Mouse (Mus musculus) kidney, adult 11 months (tissue): ENCODE measurements around the gene Lamp2.
"Not testable (repeated sequence)": the region's sequence is repeated elsewhere in the genome, so short reads cannot be mapped to it uniquely, and the experiment has no call there.

Experiments
- DNase-seq: peaks from one replicate; pipeline ENCODE4 v3.0.0; 2022

Gene Lamp2

GRCm38 (mm10) chrX:38423096-38423495 lies 33.2 kb downstream of the Lamp2 start:
- no peak for DNase-seq

DNA sequence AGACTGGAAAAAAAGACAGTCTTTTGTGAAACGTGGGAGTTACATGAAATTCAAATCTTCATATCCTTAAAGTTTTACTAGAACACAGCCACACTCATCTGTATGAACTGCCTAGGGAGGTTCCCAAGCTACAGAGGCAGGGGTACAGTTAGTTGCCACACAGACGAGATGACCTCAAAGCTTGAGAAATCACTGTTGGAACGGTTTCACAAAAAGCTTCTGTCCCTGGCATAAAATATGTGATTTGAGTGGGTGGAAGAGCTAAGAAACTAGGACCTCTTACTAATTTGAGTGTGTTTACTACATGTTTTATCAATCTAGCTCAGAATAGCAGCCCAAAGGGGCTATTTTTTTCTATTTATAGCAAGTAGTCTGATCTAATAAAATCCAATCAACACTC lies 33.9 kb downstream of the Lamp2 start:
- no peak for DNase-seq

DNA sequence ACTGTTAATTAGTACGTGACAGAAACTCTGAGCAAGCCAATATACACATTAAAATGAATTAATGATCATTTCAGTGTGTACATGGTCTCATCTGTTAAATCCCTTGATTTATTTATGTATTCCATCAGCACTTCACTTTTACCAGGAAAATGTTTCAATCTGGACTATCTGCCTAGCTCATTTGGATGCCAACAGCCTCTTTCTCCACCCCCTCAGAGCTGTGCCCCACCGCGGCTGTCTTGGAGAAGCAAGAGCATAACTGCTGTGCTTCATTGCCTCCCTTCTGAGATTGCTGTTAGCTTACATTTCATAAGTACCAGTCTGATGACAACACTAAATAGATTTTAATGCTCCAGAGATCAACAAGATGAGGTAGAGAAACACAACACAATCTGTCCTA lies 52.4 kb downstream of the Lamp2 start:
- no peak for DNase-seq

DNA sequence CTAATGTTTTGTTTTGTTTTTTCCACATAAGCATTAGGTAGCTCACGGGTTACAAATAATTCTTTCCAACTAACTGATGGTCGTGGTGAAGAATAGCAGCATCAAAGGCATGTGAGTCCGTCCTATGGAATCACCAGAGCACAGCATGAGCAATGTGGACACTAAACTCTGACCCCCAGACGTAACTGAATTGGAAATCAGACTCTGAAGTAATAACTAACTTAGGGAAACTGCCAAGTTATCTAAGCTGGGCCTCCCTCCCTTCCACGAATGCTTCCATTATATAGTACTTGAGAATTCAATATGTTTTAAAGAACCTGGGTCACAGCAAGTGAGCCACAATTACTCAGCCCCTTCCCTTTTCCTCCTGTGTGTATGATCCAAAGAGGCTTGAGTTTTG lies 53.3 kb downstream of the Lamp2 start:
- DNase-seq = no peak

DNA sequence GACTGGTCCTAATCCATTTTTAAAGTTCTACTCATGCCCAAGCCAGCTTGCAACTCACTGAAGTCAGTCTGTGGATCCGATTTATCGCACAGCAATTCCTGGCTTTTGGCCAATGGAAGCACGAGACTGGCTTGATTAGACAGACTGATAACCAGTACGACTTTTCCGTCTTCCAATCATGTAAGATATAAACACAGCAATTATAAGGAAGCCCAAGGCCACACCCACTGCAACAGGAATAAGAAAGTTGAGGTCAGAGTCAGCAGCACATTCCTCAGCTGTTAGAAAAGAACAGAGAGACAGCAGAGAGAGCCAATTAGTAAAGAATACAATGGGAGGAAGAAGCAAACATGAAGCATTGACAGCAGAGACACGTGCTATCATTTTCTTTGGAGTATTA lies 54.2 kb downstream of the Lamp2 start:
- peak; percentile 30 for DNase-seq

GRCm38 (mm10) chrX:38400616-38401015 lies 55.6 kb downstream of the Lamp2 start:
- DNase-seq = peak; percentile 30

GRCm38 (mm10) chrX:38399671-38400070 lies 56.6 kb downstream of the Lamp2 start:
- no peak for DNase-seq

- DNase-seq = not testable (repeated sequence)
These were observed 83.1 kb downstream of the Lamp2 start for GRCm38 (mm10) chrX:38373169-38373568.

GRCm38 (mm10) chrX:38364621-38365020 lies 91.6 kb downstream of the Lamp2 start:
- peak; percentile 20 for DNase-seq

DNA sequence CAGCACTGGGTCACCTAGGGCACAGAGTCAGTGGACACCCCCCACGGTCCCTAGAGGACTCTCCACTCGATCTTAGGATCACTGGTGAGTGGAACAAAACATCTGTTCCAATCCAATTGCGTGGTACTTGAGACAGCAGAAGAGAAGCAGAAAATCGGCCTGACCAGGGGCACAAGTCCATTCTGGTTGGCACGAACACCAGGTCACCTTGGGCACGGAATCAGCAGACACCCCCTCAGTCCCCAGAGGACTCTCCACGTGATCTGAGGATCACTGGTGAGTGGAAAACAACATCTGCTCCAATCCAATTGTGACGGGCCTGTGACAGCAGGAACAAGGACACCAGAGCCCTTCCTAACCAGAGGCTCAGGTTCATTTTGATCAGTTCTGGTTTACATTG lies 94.2 kb downstream of the Lamp2 start:
- peak; percentile 67 for DNase-seq
